Mouse (Mus musculus): Measurements from ENCODE around the gene Cep63. TPM values are rescaled to one million over a fixed set of nuclear protein-coding genes. Genes with fewer than 3 reads are reported as not detected.
A peak's percentile ranks its signal among the peaks of the same experiment; 100 is the strongest.

Cep63 gene
- polyA plus RNA-seq, 1 experiment: 8.8 TPM

- H3K4me3 ChIP-seq: no peak overlapping the region
- H3K4me2 ChIP-seq (ENCODE audit: low read depth): peak overlapping the region; percentile 24
- peaks cover 19% of the 10 kb centered on the region for H3K27me3 ChIP-seq (ENCODE audit: control insufficient read depth, insufficient read depth, insufficient read length)
- H3K79me2 ChIP-seq (ENCODE audit: control insufficient read depth, insufficient read depth): no peaks in the 10 kb centered on the region
- no peak for TF ChIP-seq CEBPB (IDR thresholded peaks at IDR 0.05; ENCODE audit: insufficient read depth, poor library complexity, severe bottlenecking)
- no peak for TF ChIP-seq USF1 (IDR thresholded peaks at IDR 0.05; ENCODE audit: low read depth)
- no peak for TF ChIP-seq TCF12 (IDR thresholded peaks at IDR 0.05; ENCODE audit: insufficient read depth, poor library complexity, severe bottlenecking)
- no peak for TF ChIP-seq REST (IDR thresholded peaks at IDR 0.05; ENCODE audit: insufficient read depth, insufficient read length)
- TF ChIP-seq SRF (IDR thresholded peaks at IDR 0.05; ENCODE audit: control insufficient read depth, insufficient read length, low read depth): no peak
- TF ChIP-seq POLR2AphosphoS2 (IDR thresholded peaks at IDR 0.05; ENCODE audit: insufficient read length, low read depth): no peak
- no peak for TF ChIP-seq E2F4 (IDR thresholded peaks at IDR 0.05; ENCODE audit: insufficient read depth)
- TF ChIP-seq MAX (IDR thresholded peaks at IDR 0.05; ENCODE audit: low read depth): no peak
- no peak for TF ChIP-seq TCF3 (IDR thresholded peaks at IDR 0.05; ENCODE audit: insufficient read length, low read depth)
- TF ChIP-seq MYOD1 (IDR thresholded peaks at IDR 0.05; ENCODE audit: control insufficient read depth in 1 of 3, insufficient read length in 2 of 3, low read depth in 2 of 3): no peak
- no peak for TF ChIP-seq MYOG (IDR thresholded peaks at IDR 0.05; ENCODE audit: control insufficient read depth in 1 of 3, insufficient read depth in 1 of 3, insufficient read length in 2 of 3, low read depth in 2 of 3)
- no peak for TF ChIP-seq POLR2A (IDR thresholded peaks at IDR 0.05; ENCODE audit: insufficient read length, low read depth)
- H3ac ChIP-seq (ENCODE audit: control insufficient read depth, insufficient read length): no peak overlapping the region
- H3K36me3 ChIP-seq (ENCODE audit: control insufficient read depth, insufficient read depth): no peaks in the 10 kb centered on the region
Measured at GRCm38 (mm10) chr9:102549211-102549610, 77.1 kb downstream of the Cep63 start.

GRCm38 (mm10) chr9:102547028-102547354 lies 79.3 kb downstream of the Cep63 start:
- H3K79me2 ChIP-seq (ENCODE audit: control insufficient read depth, insufficient read depth): no peaks in the 10 kb centered on the region
- H3K36me3 ChIP-seq (ENCODE audit: control insufficient read depth, insufficient read depth): no peaks in the 10 kb centered on the region
- H3K4me3 ChIP-seq: no peak overlapping the region
- H3K27me3 ChIP-seq (ENCODE audit: control insufficient read depth, insufficient read depth, insufficient read length): peaks cover 19% of the 10 kb centered on the region
- no peak for TF ChIP-seq MYOD1 (IDR thresholded peaks at IDR 0.05; ENCODE audit: control insufficient read depth in 1 of 3, insufficient read length in 2 of 3, low read depth in 2 of 3)
- TF ChIP-seq TCF3 (IDR thresholded peaks at IDR 0.05; ENCODE audit: insufficient read length, low read depth): no peak
- TF ChIP-seq E2F4 (IDR thresholded peaks at IDR 0.05; ENCODE audit: insufficient read depth): no peak
- no peak for TF ChIP-seq USF1 (IDR thresholded peaks at IDR 0.05; ENCODE audit: low read depth)
- no peak for TF ChIP-seq MAX (IDR thresholded peaks at IDR 0.05; ENCODE audit: low read depth)
- no peak for TF ChIP-seq CEBPB (IDR thresholded peaks at IDR 0.05; ENCODE audit: insufficient read depth, poor library complexity, severe bottlenecking)
- no peak for TF ChIP-seq MYOG (IDR thresholded peaks at IDR 0.05; ENCODE audit: control insufficient read depth in 1 of 3, insufficient read depth in 1 of 3, insufficient read length in 2 of 3, low read depth in 2 of 3)
- TF ChIP-seq POLR2A (IDR thresholded peaks at IDR 0.05; ENCODE audit: insufficient read length, low read depth): no peak
- TF ChIP-seq SRF (IDR thresholded peaks at IDR 0.05; ENCODE audit: control insufficient read depth, insufficient read length, low read depth): no peak
- no peak for TF ChIP-seq REST (IDR thresholded peaks at IDR 0.05; ENCODE audit: insufficient read depth, insufficient read length)
- no peak for TF ChIP-seq POLR2AphosphoS2 (IDR thresholded peaks at IDR 0.05; ENCODE audit: insufficient read length, low read depth)
- H3K4me2 ChIP-seq (ENCODE audit: low read depth): no peak overlapping the region
- no peak overlapping the region for H3ac ChIP-seq (ENCODE audit: control insufficient read depth, insufficient read length)

- Histone ChIP-seq H3K4me3 (no peak overlapping the region), H3K4me2 (ENCODE audit: low read depth) (no peak overlapping the region), H3K79me2 (ENCODE audit: control insufficient read depth, insufficient read depth) (no peaks in the 10 kb centered on the region), H3K36me3 (ENCODE audit: control insufficient read depth, insufficient read depth) (no peaks in the 10 kb centered on the region), H3K27me3 (ENCODE audit: control insufficient read depth, insufficient read depth, insufficient read length) (peaks cover 19% of the 10 kb centered on the region), H3ac (ENCODE audit: control insufficient read depth, insufficient read length) (no peak overlapping the region)
- TF ChIP-seq MYOD1 (IDR thresholded peaks at IDR 0.05; ENCODE audit: control insufficient read depth in 1 of 3, insufficient read length in 2 of 3, low read depth in 2 of 3) (no peak), SRF (IDR thresholded peaks at IDR 0.05; ENCODE audit: control insufficient read depth, insufficient read length, low read depth) (no peak), POLR2A (IDR thresholded peaks at IDR 0.05; ENCODE audit: insufficient read length, low read depth) (no peak), MYOG (IDR thresholded peaks at IDR 0.05; ENCODE audit: control insufficient read depth in 1 of 3, insufficient read depth in 1 of 3, insufficient read length in 2 of 3, low read depth in 2 of 3) (no peak), MAX (IDR thresholded peaks at IDR 0.05; ENCODE audit: low read depth) (no peak), TCF12 (IDR thresholded peaks at IDR 0.05; ENCODE audit: insufficient read depth, poor library complexity, severe bottlenecking) (no peak), REST (IDR thresholded peaks at IDR 0.05; ENCODE audit: insufficient read depth, insufficient read length) (no peak), USF1 (IDR thresholded peaks at IDR 0.05; ENCODE audit: low read depth) (no peak), E2F4 (IDR thresholded peaks at IDR 0.05; ENCODE audit: insufficient read depth) (no peak), CEBPB (IDR thresholded peaks at IDR 0.05; ENCODE audit: insufficient read depth, poor library complexity, severe bottlenecking) (no peak), TCF3 (IDR thresholded peaks at IDR 0.05; ENCODE audit: insufficient read length, low read depth) (no peak), POLR2AphosphoS2 (IDR thresholded peaks at IDR 0.05; ENCODE audit: insufficient read length, low read depth) (no peak)
Measured at GRCm38 (mm10) chr9:102546256-102547027, 79.9 kb downstream of the Cep63 start.

- Histone ChIP-seq H3K4me3 (no peak overlapping the region), H3K79me2 (ENCODE audit: control insufficient read depth, insufficient read depth) (no peaks in the 10 kb centered on the region), H3K27me3 (ENCODE audit: control insufficient read depth, insufficient read depth, insufficient read length) (peaks cover 19% of the 10 kb centered on the region), H3ac (ENCODE audit: control insufficient read depth, insufficient read length) (no peak overlapping the region), H3K4me2 (ENCODE audit: low read depth) (peak overlapping the region; percentile 43), H3K36me3 (ENCODE audit: control insufficient read depth, insufficient read depth) (no peaks in the 10 kb centered on the region)
- TF ChIP-seq MYOG (IDR thresholded peaks at IDR 0.05; ENCODE audit: control insufficient read depth in 1 of 3, insufficient read depth in 1 of 3, insufficient read length in 2 of 3, low read depth in 2 of 3): no peak
- no peak for TF ChIP-seq MYOD1 (IDR thresholded peaks at IDR 0.05; ENCODE audit: control insufficient read depth in 1 of 3, insufficient read length in 2 of 3, low read depth in 2 of 3)
- no peak for TF ChIP-seq SRF (IDR thresholded peaks at IDR 0.05; ENCODE audit: control insufficient read depth, insufficient read length, low read depth)
- no peak for TF ChIP-seq POLR2AphosphoS2 (IDR thresholded peaks at IDR 0.05; ENCODE audit: insufficient read length, low read depth)
- TF ChIP-seq TCF3 (IDR thresholded peaks at IDR 0.05; ENCODE audit: insufficient read length, low read depth): no peak
Measured at GRCm38 (mm10) chr9:102545406-102546255, 80.7 kb downstream of the Cep63 start.

All from myocyte (in vitro differentiated cells).